Mouse (Mus musculus) midbrain, embryonic 13.5 days (tissue): ENCODE measurements around the gene Zpr1. TPM values are rescaled to one million over a fixed set of nuclear protein-coding genes. Genes with fewer than 3 reads are reported as not detected.
"Not testable (repeated sequence)": the region's sequence is repeated elsewhere in the genome, so short reads cannot be mapped to it uniquely, and the experiment has no call there.

Experiments used
- ATAC-seq: fragments of 200-750 bp; cut with Nextera tagmentation; 2 replicates; pipeline ENCODE4 v1.8.0; 2017; ENCODE audit warnings: mild to moderate bottlenecking, moderate TSS enrichment, moderate library complexity
- H3K27ac ChIP-seq: fragments of 300-500 bp; sonication (generic); 2 replicates; pipeline ENCODE4 v1.5.1; 2015; ENCODE audit warnings: inconsistent platforms, mild to moderate bottlenecking, moderate library complexity
- H3K27me3 ChIP-seq: fragments of 300-500 bp; sonication (generic); 2 replicates; pipeline ENCODE4 v1.6.1; 2015; ENCODE audit warnings: mild to moderate bottlenecking, inconsistent platforms
- H3K36me3 ChIP-seq: fragments of 300-500 bp; sonication (generic); 2 replicates; pipeline ENCODE4 v1.6.1; 2015; ENCODE audit warnings: mild to moderate bottlenecking, inconsistent platforms
- H3K4me1 ChIP-seq: fragments of 300-500 bp; sonication (generic); replicated peaks from 2 replicates; pipeline ENCODE4 v1.6.1; 2015; ENCODE audit warnings: inconsistent platforms
- H3K4me2 ChIP-seq: fragments of 300-500 bp; sonication (generic); replicated peaks from 2 replicates; pipeline ENCODE4 v1.6.1; 2015; ENCODE audit warnings: moderate library complexity, mild to moderate bottlenecking, inconsistent platforms
- H3K4me3 ChIP-seq: fragments of 300-500 bp; sonication (generic); replicated peaks from 2 replicates; pipeline ENCODE4 v1.5.1; 2015; ENCODE audit warnings: mild to moderate bottlenecking, inconsistent platforms
- H3K9ac ChIP-seq: fragments of 300-500 bp; sonication (generic); replicated peaks from 2 replicates; pipeline ENCODE4 v1.6.1; 2015; ENCODE audit warnings: mild to moderate bottlenecking, inconsistent platforms
- H3K9me3 ChIP-seq: fragments of 300-500 bp; sonication (generic); 2 replicates; pipeline ENCODE4 v1.6.1; 2016; ENCODE audit warnings: mild to moderate bottlenecking, inconsistent platforms
- WGBS: fragments of 180-500 bp; shearing (Covaris S2); methylation state at CpG from one replicate; pipeline ENCODE4 v1.1.7; 2015; 5-methylcytosine and 5-hydroxymethylcytosine counted together
- polyA plus RNA-seq: library from polyadenylated mRNA; unstranded; fragments of >200 nt; fragmentation: Nextera tagmentation; extraction: Ambion mirVana; gene quantifications from 2 replicates; pipeline ENCODE4 v1.2.1, GENCODE M21; 2015

Zpr1 gene
- polyA plus RNA-seq, 1 experiment from 2014 or later, result 61.0 TPM

DNA sequence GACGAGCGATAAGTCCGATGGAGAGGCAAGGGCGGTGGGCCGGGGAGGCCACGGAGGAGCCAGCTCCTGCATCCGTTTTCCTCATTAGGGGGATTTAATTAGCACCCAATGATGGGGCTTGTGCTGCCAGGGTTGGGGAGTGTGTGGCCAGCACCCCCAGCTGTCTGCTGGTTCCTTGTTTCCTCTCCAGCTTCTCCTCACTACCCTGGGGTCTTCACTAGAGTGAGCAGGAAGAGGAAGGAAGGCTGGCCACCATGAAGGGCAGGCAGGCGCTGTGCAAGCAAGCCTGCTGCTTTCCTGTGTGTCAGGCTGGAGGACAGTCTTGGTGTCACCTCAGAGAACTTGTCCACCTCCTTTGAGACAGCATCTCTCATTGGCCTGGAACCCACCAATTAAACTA, 44.0 kb downstream of the Zpr1 start:
- H3K4me2 ChIP-seq, result no peak overlapping the region
- peak overlapping the region; percentile 45; the same call in 1 of the 2 replicates for H3K27ac ChIP-seq
- H3K27me3 ChIP-seq, result no peaks in the 10 kb centered on the region; the same call in 1 of the 2 replicates
- H3K4me3 ChIP-seq, result no peak overlapping the region
- WGBS, result 54% methylated on average over 8 of the region's 8 CpGs
- no peaks in the 10 kb centered on the region for H3K36me3 ChIP-seq
- peaks cover 29% of the 10 kb centered on the region for H3K4me1 ChIP-seq
- H3K9ac ChIP-seq, result no peak overlapping the region
- ATAC-seq, result peak; percentile 59
- peaks cover 5% of the 10 kb centered on the region for H3K9me3 ChIP-seq

- H3K4me3 ChIP-seq, result no peak overlapping the region
- H3K27ac ChIP-seq, result no peak overlapping the region
- no peak overlapping the region for H3K9ac ChIP-seq
- H3K4me1 ChIP-seq, result peaks cover 29% of the 10 kb centered on the region
- H3K27me3 ChIP-seq, result no peaks in the 10 kb centered on the region; the same call in 1 of the 2 replicates
- peaks cover 5% of the 10 kb centered on the region for H3K9me3 ChIP-seq
- H3K4me2 ChIP-seq, result no peak overlapping the region
- WGBS, result 94% methylated on average over 3 of the region's 3 CpGs
- no peaks in the 10 kb centered on the region for H3K36me3 ChIP-seq
- no peak for ATAC-seq
Observed at GRCm38 (mm10) chr9:46317957-46318356, 45.1 kb downstream of the Zpr1 start.

DNA sequence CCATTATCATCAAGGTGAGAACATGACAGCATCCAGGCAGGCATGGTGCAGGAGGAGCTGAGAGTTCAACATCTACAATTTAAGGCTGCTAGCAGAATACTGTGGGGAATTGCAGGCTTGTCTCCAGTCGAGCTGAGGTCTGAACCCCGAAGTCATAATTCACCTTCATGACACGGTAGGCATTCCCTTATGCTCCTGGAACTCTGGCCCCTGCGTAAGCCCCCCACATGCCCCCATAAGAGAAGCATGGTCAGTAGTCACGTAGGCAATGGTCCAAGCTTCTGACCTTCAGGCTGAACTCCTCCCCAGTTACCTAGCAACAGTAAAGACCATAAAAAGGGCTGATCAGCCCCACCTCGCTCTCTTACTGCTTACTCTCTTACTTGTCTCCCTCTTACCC, 47.0 kb downstream of the Zpr1 start, which contains the start of gene 4931429L15Rik:
4931429L15Rik (minus strand) TSS at position 101 of the 400 bp plus-strand sequence.
- H3K4me1 ChIP-seq, result peaks cover 23% of the 10 kb centered on the region
- not testable (repeated sequence) for H3K27ac ChIP-seq, H3K4me3 ChIP-seq, H3K36me3 ChIP-seq, H3K4me2 ChIP-seq, H3K9me3 ChIP-seq, H3K27me3 ChIP-seq, ATAC-seq, H3K9ac ChIP-seq
- 86% methylated on average over 6 of the region's 6 CpGs for WGBS

GRCm38 (mm10) chr9:46320461-46320860, 47.6 kb downstream of the Zpr1 start:
- peaks cover 18% of the 10 kb centered on the region for H3K4me1 ChIP-seq
- WGBS, result 92% methylated on average over 2 of the region's 2 CpGs
- no peak for ATAC-seq

GRCm38 (mm10) chr9:46326694-46327405, 54.0 kb downstream of the Zpr1 start:
- no peaks in the 10 kb centered on the region for H3K27me3 ChIP-seq
- peaks cover 18% of the 10 kb centered on the region for H3K4me1 ChIP-seq
- no peaks in the 10 kb centered on the region for H3K9me3 ChIP-seq
- 90% methylated on average over 11 of the region's 11 CpGs for WGBS
- no peak overlapping the region for H3K27ac ChIP-seq
- H3K9ac ChIP-seq, result no peak overlapping the region
- H3K36me3 ChIP-seq, result no peaks in the 10 kb centered on the region
- no peak overlapping the region for H3K4me2 ChIP-seq
- no peak overlapping the region for H3K4me3 ChIP-seq
- ATAC-seq, result no peak

More at GRCm38 (mm10) chr9:46320461-46320860, 47.6 kb downstream of the Zpr1 start:
- Histone ChIP-seq H3K27ac (no peak overlapping the region), H3K9me3 (peaks cover 5% of the 10 kb centered on the region), H3K36me3 (no peaks in the 10 kb centered on the region), H3K9ac (no peak overlapping the region), H3K27me3 (no peaks in the 10 kb centered on the region), H3K4me3 (no peak overlapping the region), H3K4me2 (no peak overlapping the region)

DNA sequence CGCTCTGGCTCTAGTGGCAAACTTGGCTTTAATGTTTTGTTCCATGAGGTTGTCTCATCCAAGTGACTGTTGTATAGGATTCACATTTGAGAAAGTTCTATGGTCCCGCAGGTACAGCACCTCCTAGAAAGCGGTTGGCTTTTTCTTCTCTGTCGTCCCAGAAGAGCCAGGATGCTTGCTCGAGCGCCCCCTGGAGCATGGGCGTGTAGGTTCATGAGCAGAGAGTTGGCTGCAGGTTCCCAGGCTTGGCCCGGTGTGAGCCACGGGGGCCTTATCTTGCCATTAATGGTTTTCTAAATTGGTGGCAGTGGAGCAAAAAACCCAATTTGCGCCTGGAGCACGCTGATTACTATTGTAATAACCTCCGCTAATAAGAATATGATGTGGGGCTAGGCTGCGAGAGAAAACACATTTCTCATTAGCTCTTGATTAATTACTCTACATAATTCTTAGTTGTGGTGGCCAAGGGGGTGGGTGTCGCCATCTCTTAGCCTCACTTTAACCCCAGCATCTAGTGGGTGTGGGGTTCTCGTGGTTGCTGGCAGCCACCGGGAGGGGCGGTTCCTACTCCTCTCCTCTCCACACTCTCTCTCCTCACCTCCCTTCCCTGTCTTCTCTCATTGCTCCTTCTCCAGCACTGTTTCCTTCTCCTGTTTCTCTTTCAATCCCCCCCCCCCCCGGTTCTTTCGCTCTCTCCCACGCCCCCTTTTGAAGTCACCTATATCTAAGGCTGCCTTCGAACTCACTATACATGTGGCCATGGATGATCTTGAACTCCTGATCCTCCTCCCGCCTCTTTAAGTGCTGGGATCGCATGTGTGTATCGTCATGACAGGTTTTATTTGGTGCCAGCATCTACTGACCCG, 55.1 kb downstream of the Zpr1 start:
- Histone ChIP-seq H3K9me3 (no peaks in the 10 kb centered on the region), H3K4me2 (peak overlapping the region; percentile 51), H3K36me3 (no peaks in the 10 kb centered on the region), H3K27me3 (no peaks in the 10 kb centered on the region), H3K4me1 (peaks cover 18% of the 10 kb centered on the region), H3K27ac (peak overlapping the region; percentile 89), H3K4me3 (no peak overlapping the region), H3K9ac (peak overlapping the region; percentile 58)
- ATAC-seq, result peak; percentile 26; the same call in 1 of the 2 replicates
- 60% methylated on average over 25 of the region's 25 CpGs for WGBS

GRCm38 (mm10) chr9:46328572-46329249, 55.8 kb downstream of the Zpr1 start:
- ATAC-seq, result peak; percentile 73

DNA sequence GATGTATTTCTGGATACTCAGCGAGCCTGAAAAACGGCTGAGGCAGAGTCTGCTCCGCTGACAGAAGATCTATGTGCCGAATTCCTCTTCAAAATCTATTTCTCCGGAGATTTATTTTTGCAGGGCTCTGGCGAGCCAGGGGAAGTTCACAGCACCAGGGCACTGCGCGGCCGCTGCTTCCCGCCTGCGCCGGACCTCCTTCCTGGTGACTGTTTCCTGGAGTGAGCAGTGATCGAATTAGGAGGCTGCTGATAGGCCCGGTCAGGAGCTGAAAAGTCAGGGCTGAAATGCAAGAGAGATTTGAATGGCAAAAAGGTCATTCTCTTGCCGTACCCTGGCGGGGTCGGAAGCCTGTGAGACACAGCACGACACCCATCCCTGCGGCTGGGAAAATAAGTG, 56.4 kb downstream of the Zpr1 start:
- Histone ChIP-seq H3K9me3 (no peaks in the 10 kb centered on the region), H3K4me2 (peak overlapping the region; percentile 51), H3K27me3 (peaks cover 4% of the 10 kb centered on the region; the same call in 1 of the 2 replicates), H3K27ac (peak overlapping the region; percentile 89), H3K4me1 (peaks cover 19% of the 10 kb centered on the region), H3K36me3 (no peaks in the 10 kb centered on the region), H3K4me3 (peak overlapping the region; percentile 21), H3K9ac (peak overlapping the region; percentile 58)
- WGBS, result 3% methylated on average over 19 of the region's 19 CpGs
- ATAC-seq, result peak; percentile 44

More at GRCm38 (mm10) chr9:46328572-46329249, 55.8 kb downstream of the Zpr1 start:
- peak overlapping the region; percentile 21 for H3K4me3 ChIP-seq
- H3K27me3 ChIP-seq, result no peaks in the 10 kb centered on the region
- peak overlapping the region; percentile 58 for H3K9ac ChIP-seq
- peak overlapping the region; percentile 89 for H3K27ac ChIP-seq
- peak overlapping the region; percentile 51 for H3K4me2 ChIP-seq
- H3K4me1 ChIP-seq, result peaks cover 18% of the 10 kb centered on the region
- no peaks in the 10 kb centered on the region for H3K9me3 ChIP-seq
- no peaks in the 10 kb centered on the region for H3K36me3 ChIP-seq
- under 1% methylated on average over 30 of the region's 30 CpGs for WGBS

DNA sequence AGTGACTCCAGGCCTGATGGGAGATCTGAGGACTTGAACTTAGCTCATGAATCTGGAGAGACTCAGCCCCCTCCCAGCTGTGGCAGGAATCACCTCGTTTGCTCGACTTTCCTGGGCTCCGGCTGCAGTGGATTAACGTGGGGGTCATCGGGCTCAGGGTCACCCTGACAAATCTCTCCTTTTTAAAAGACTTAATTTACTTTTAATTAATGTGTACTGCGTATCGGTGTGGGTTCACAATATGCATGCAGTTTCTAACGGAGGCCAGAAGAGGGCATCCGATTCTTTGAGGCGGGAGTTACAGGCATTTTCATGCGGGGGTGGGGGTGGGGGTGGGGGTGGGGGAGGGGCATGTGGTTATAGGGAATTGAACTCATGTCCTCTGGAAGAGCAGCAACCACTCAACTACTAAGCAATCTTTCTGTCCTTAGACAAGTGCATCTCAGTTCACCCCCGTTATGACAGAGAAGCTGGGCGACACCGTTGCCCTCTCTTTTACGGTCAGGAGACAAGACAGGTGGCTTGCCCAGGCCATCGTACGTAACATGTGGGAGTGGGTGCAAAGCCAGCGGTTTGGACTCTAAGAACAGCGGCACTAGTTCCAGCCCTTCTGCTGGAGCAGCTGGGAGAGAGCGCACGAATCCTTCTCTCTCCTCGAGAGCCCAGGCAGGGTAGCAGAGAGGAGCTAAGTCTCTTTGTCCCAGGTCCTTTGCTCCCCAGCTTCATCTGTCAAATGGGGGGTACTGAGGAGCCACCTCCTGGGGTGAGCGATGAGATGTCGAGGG, 57.1 kb downstream of the Zpr1 start:
- no peak overlapping the region for H3K4me2 ChIP-seq
- no peak for ATAC-seq
- H3K4me1 ChIP-seq, result peaks cover 27% of the 10 kb centered on the region
- no peaks in the 10 kb centered on the region for H3K9me3 ChIP-seq
- H3K36me3 ChIP-seq, result no peaks in the 10 kb centered on the region
- no peak overlapping the region for H3K4me3 ChIP-seq
- peaks cover 12% of the 10 kb centered on the region for H3K27me3 ChIP-seq
- peak overlapping the region; percentile 58; the same call in 1 of the 2 replicates for H3K9ac ChIP-seq
- WGBS, result 15% methylated on average over 24 of the region's 24 CpGs
- peak overlapping the region; percentile 89 for H3K27ac ChIP-seq

DNA sequence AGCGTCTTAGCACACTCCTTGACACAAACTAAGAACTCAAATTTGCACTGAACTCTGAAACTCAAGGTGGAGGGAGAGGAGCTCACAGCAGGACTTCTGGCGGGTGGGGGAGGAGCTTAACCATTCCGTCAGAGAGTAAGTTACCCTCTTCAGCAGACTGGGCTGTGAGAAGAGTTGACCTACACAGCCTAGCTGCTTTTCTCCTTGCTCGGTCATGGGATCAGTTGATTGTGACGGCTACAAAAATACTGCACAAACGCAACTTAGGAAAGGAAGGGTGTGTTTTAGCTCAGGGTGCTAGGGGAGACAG, 57.7 kb downstream of the Zpr1 start:
- Histone ChIP-seq H3K4me3 (no peak overlapping the region), H3K27ac (no peak overlapping the region), H3K9me3 (no peaks in the 10 kb centered on the region), H3K4me2 (no peak overlapping the region), H3K9ac (no peak overlapping the region), H3K36me3 (no peaks in the 10 kb centered on the region), H3K4me1 (peaks cover 27% of the 10 kb centered on the region), H3K27me3 (peaks cover 17% of the 10 kb centered on the region)
- 46% methylated on average over 6 of the region's 6 CpGs for WGBS
- no peak for ATAC-seq

DNA sequence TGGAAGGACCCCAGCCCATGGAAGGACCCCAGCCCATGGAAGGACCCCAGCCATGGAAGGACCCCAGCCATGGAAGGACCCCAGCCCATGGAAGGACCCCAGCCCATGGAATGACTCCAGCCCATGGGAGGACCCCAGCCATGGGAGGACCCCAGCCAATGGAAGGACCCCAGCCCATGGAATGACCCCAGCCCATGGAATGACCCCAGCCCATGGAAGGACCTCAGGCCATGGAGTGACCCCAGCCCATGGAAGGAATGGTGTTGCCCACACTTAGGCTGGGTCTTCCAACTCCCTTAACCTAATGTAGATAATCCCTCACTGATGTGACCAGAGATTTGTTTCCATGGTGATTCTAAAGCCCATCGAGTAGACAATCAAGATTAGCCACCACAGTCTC, 58.4 kb downstream of the Zpr1 start:
- Histone ChIP-seq H3K9me3 (no peaks in the 10 kb centered on the region), H3K4me1 (peaks cover 27% of the 10 kb centered on the region), H3K9ac (no peak overlapping the region), H3K4me2 (no peak overlapping the region), H3K27ac (no peak overlapping the region), H3K36me3 (no peaks in the 10 kb centered on the region), H3K4me3 (no peak overlapping the region), H3K27me3 (peaks cover 20% of the 10 kb centered on the region)
- no peak for ATAC-seq
- WGBS, result 40% methylated on average over 1 of the region's 1 CpGs
